Mouse (Mus musculus) kidney, adult 18-20 months (tissue): Measurements from ENCODE around the gene Hspa12a.
"Not testable (repeated sequence)": the region's sequence is repeated elsewhere in the genome, so short reads cannot be mapped to it uniquely, and the experiment has no call there.

Experiments used
- DNase-seq: peaks from one replicate; pipeline ENCODE4 v3.0.0; 2021

The Hspa12a gene

DNA sequence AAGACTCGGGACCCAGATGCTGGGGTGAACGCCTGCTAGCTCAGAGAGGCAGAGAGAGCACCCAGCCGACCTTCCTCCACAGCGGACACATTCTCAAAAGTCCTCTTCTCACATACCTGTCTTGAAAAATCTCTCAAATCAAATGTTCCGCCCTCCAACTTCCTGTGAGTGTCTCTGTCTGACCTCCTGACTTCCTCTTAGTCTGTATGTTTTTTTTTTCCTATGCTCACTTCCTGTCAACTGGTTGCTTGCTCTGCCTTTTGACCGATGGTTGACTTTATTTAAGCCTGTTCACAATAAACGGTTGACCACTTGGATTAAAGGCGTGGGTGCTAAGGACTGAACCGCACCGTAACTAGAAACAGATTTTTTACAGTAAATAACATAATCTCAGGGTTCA lies 35.4 kb downstream of the Hspa12a start:
- no peak for DNase-seq

DNA sequence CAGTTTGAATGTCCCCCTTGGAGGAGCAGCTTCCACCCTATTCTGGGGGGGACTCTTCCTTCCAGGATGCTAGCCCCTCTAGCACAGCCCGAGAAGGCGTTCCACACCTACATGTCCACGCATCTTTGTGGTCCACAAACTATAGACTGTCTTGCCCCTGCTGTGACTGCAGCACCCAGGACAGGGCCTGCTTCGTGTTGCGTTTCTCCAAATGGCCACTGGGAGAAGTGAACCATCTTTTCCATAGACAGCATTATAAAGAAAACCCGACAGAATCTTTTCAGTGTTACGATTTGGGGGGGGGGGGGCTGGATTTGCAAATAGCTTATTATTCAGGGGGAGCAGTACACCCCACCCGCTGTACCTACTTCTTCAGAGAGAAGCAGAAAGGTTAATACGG lies 36.8 kb downstream of the Hspa12a start:
- DNase-seq, result no peak

DNA sequence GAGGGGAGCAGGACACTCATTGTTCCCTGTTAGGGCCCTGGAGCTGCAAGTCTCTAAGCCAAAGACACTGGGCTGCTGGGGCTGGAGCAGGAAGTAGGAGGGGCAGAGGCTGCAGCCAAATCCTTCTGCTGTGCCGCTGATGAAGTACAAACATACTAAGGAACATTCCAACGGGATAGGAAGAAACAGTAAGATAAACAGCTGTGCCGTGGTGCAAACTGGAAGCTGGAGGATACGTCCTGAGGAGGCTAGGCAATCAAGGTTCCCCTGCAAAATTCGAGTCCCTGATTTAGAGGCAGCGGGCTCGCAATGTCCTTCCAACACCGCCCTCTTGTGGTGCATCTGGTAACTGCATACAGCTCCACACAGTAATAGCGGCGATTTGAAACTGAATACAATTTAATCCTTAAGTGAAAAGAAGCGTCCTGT lies 39.5 kb downstream of the Hspa12a start:
- DNase-seq, result peak; percentile 88

DNA sequence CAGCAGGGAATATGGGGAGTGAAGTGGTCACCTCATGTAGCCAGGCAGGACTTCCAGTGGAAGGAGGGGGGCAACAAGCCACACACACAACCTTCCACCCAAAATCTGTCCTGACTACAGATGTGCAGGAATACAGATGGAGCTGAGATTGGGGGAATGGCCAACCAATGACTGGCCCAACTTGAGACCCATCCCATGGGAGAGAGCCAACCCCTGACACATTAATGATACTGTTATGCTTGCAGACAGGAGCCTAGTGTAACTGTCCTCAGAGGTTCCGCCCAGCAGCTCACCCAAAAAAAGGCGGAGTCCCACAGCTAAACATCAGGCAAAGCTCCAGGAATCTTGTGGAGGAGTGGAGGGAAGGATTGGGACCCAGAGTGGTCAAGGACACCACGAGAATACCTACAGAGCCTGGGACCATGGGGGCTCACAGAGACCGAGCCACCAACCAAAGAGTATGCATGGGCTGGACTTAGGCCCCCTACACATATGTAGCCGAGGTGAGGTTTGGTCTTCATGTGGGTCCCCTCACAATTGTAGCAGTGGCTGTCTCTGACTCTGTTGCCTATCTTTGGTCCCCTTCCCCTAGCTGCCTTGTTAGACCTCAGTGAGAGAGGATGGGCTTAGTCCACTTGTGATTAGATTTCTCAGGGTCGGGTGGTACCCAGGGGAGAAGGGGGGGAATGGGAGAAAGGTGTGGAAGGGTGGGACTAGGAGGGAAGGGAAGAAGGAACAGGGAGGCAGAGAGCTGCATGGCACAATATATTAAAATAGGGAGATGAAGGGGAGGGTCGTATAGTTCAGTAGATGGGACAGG lies 40.2 kb downstream of the Hspa12a start:
- DNase-seq, result no peak

DNA sequence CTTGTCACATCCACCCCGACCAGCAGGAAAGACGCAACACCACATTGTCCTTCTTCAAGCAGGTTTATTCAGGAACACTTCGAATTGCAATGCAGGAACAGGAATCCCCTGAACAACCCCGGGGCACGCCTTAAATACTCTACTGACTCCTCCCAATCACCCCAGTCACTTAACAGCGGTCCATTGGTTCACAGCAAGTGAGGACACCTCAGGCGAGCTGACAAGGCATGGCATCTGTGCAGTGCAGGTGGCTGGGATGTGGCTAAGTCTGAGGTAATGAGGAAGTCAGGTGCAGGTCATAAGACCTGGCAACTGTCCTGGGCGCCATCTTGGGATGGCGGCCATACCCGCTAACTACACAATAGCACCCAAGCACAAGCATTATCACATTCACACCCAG lies 43.0 kb downstream of the Hspa12a start:
- DNase-seq, result not testable (repeated sequence)

- no peak for DNase-seq
These were observed 47.2 kb downstream of the Hspa12a start for GRCm38 (mm10) chr19:58896216-58896615.

GRCm38 (mm10) chr19:58889306-58890038 lies 54.0 kb downstream of the Hspa12a start:
- no peak for DNase-seq

- no peak for DNase-seq
These were observed 57.0 kb downstream of the Hspa12a start for GRCm38 (mm10) chr19:58886467-58886866.

DNA sequence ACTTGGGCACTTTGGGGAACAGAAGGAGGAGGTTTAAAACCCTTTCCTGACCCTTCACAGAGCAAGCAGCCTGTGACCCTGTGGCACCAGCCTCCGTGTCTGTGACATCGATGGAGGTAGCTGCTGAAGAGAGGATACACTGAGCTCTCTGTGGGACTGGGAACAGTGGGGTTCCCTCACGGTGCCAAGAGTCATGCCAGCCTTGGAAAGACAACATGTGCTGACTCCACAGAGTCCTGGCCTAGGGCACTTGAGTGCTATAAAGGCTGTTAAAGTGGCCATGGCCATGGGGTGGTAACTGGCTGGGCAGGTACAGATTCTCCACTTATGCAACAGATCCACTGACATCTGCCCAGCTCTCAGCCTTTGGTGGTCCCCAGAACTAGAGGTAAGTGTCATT lies 60.0 kb downstream of the Hspa12a start:
- no peak for DNase-seq

- no peak for DNase-seq
These were observed 61.1 kb downstream of the Hspa12a start for GRCm38 (mm10) chr19:58882336-58882735.

DNA sequence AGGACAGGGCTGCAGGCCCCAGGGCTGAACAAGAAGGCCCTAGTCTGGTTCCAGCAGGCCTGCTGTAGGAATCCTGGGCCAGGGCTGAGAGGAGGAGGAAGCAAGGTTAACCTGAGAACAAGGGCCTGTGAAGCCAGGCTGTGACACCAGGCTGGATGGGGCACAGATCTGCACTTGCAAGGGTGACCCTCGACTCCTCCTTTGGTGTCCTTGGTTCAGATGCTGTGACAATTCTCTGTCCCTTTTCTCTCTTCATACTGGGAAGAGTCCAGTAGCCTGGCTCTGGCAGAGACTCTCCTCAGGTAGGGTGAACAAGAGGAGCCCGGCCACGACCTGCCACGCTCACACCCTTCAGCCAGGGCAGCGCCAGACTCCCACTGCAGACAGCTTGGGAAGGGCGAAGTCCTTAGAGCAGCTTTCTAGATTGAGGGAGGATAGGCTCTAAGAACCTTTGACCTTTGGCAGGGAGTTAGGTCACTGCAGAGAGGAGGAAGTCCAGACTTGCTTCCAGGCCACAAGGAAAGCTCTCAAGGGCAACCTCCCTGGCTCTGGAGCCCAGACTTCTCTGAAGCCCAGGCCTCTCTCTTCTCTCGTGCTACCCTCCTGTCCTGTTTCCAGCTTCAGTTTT lies 64.0 kb downstream of the Hspa12a start:
- DNase-seq, result peak; percentile 52

DNA sequence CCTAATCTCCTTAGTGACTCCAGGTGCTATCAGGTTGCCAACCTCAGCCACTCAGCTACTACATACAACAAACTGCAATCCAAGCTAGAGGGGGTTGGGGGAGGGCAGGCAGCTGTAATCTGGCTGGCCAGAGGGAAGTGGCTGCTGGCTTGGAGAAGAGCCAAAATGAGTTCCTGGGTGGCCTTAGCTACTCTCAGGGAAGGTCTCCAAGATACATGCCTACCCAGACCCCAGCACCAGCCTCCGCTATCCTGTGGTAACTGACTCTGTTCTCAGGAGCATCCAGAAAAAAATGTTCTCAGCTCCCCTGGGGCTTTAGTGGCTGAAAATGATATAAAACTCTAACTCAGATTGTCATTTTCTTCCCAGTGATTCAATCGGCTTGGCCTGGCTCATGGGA lies 64.9 kb downstream of the Hspa12a start:
- no peak for DNase-seq

GRCm38 (mm10) chr19:58873536-58873935 lies 69.9 kb downstream of the Hspa12a start:
- no peak for DNase-seq

DNA sequence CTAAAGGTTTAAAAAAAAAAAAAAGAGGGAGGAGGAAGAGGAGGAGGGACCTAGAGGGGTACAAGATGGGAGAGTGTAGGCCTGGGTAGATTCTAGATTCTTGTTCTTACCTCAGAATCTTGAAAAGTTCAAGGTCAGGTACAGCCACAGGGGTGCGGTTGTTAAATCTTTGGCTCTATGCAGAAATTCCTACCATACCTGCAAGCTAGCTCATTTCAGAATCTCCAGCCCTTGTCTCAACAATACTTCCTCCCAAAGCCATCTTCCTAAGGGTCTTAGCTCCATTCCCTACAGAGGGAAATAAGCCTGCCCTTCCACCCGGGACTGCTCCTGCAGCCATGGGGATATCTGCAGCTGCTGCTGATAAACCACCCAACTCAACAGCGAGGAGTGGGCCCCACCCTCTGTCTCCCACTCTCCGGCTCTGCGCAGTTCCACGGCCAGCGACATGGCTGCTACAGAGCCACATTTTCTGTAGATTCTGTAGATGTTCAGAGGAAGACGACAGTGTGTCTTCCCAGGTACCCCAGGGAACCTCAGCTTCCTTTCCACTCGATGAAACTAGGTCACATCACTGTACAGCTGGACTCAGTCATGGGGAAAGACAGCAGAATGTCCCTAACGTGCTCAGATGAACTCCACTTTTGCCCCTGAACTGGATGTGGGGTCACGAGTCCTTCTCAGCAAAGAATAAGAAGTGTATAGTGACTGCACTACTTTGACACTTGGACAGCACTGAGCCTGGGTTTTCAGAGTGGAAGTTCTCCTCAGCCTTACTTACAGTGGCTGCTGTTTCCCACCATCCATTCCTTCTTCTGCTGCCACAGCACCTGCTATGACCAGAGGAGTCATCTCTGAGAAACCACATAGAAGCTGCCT lies 70.8 kb downstream of the Hspa12a start:
- DNase-seq, result no peak

- DNase-seq, result no peak
These were observed 71.6 kb downstream of the Hspa12a start for GRCm38 (mm10) chr19:58871878-58872277.

DNA sequence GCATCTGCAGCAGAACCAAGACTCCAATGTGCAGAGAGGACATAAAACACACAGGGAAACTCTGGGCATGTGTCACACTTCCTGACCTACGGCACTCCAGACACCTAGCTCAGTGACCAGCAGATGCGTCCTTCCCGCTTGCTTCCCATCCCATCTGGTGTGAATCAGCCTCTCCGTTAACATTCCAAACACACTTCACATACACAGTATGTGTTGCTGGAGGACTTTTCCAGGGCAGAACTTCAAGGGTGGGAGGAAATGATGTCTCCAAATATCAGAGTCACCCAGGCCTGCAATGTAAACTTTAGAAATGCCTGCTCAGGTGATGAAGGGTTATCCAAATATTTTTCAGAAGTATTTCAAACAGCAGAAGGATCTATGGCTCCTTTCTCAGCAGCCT lies 76.8 kb downstream of the Hspa12a start:
- DNase-seq, result no peak

DNA sequence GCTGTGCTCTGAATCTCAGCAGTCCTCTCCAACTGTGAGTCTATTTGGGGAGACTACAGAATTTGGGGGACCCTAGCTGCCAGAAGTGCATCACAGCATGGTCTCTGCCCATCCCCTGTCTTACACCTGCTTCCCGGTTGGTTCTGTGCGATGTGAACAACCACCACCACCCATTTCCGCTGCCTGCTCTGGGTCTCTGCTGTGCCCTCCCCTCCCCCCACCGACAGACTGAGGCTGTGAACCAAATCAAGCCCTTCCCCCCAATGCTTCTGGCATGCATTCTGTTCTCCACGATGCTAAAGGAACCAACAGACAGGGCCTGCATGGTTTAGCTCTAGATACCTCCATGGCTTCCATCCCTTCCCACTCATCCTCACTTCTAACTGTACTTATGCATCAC lies 78.2 kb downstream of the Hspa12a start:
- DNase-seq, result no peak

DNA sequence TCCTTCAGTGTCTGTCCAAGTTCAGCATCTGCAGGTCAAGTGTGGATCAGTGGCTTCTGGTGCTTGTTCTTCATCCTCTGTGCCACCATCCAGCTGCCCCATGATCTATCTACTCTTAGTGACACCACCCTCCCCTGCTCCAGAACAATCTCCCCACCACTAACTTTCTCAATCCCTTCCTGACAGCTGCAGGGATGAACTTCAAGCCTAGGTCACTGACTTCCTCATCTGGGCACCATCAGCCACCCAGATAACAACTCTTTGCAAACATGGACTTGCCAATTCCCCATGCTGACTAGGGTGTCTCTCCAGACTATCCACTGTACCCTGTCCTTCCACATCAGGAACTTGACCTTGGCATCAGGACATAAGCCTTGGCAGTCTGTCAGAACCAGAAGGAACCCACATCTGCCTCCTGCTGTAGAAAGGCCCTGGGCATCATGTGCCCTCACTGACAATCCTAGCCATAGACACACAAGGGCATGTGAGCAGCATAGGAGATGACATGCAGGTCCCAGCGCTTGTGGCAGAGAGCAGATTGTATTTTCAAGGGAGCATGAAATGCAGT lies 79.4 kb downstream of the Hspa12a start:
- no peak for DNase-seq

GRCm38 (mm10) chr19:58861174-58861760 lies 82.2 kb downstream of the Hspa12a start:
- DNase-seq, result no peak

DNA sequence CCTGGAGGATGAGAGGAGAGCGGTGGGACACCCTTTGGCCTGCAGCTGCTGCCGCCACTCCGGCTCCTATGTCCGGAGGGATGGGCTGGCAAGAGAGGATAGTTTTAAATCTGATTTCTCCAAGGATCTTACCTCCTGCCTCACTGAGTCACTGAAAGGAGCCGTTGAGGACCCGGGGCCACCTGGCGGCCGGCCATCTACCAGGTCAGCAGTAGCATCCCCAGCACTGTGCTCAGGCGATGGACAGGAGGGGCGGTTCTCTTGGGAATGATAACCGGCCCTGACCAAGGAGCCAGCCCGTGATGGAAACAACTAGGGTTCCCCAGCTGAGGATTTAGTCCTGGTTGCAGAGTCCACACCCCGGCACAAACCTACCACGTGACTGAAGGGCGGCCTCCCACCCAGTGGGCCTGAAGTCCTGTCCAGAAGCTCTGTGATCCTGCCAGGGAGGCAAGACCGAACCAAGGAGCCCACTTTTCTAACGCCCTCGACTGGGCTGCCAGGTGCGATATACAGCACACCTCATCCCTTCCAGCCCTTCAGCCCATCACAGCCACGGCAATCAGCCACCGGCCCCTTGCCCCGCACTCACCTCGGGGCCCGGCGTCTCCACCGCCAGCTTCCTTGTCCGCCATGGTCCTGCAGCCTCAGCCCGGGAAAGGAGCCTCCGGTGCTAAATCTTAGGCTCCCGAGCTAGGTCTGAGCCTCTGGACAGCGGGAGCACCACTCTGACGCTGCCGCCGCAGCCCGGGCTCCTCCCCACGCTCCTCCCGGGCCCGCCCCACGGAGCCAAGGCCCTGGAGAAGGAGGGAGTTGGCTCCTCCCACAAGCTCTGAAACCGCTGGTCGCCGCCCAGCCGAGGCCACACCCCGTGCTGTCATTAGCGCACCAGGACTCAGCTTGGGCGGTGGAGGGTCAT lies 82.9 kb downstream of the Hspa12a start:
- peak; percentile 91 for DNase-seq

GRCm38 (mm10) chr19:58859831-58860254 lies 83.6 kb downstream of the Hspa12a start:
- DNase-seq, result no peak
